Mouse (Mus musculus) cortical plate, adult 2 months (tissue): Measurements from ENCODE around the gene Slc22a18.

Experiments
- CTCF ChIP-seq: fragments of 200-500 bp; IDR thresholded peaks from 2 replicates; pipeline ENCODE4 v1.5.1; 2011; ENCODE audit warnings: mild to moderate bottlenecking, control low read depth, low read length; ENCODE audit not compliant: insufficient read depth; ENCODE audit errors: extremely low read depth
- POLR2A ChIP-seq: fragments of 200-500 bp; IDR thresholded peaks from 2 replicates; pipeline ENCODE4 v1.6.1; 2011; ENCODE audit warnings: mild to moderate bottlenecking, low read length, control low read depth; ENCODE audit not compliant: insufficient read depth; ENCODE audit errors: extremely low read depth

DNA sequence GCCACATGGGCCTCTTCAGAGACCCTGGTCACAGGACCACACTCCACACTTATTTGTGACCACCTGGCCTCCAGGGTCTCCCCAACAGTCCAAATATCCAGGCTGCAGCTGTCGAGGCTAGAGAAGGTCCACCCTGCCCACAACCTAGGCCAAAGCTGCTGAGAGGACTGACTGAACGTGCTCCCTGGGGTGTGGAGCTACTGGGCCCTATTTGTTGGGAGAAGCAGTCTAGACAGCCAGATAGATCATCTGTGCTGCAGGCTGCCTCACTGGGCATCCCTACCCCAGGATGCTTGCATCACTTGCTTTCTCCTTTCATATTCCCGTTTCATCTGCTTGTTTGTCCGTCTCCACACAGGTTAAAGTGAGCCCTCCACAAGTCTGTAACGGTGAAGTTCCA, 11.0 kb upstream of the Slc22a18 start:
- no peak for TF ChIP-seq POLR2A
- no peak for TF ChIP-seq CTCF
